ENCODE assay signal across 8 mouse cellular contexts in genomic region chr6:56908912-56909311, GRCm38 (mm10). TPM values are rescaled to one million over a fixed set of nuclear protein-coding genes. Genes with fewer than 3 reads are reported as not detected.
DNase-seq lines count a peak whose midpoint lies in the region; ATAC-seq and TF ChIP-seq lines count a peak whose summit lies in the region.

No protein-coding gene starts in this region.

- no peak overlapping the region for H3K27ac ChIP-seq in ES-E14 (ENCODE audit: insufficient read depth, low read depth, low read length, poor library complexity, severe bottlenecking)
- H3K27ac ChIP-seq in heart, embryonic 16.5 days (ENCODE audit: low read length), result no peak overlapping the region
- H3K27ac ChIP-seq in spleen, adult 2 months (ENCODE audit: insufficient read depth, low read length), result no peak overlapping the region

- no peak overlapping the region for H3K4me3 ChIP-seq in ES-E14 (ENCODE audit: insufficient read depth in 1 of 2, low read depth in 1 of 2, low read length in 2 of 2, poor library complexity in 1 of 2, severe bottlenecking in 1 of 2)
- H3K4me3 ChIP-seq in heart, embryonic 16.5 days (ENCODE audit: low read length), result no peak overlapping the region
- H3K4me3 ChIP-seq in spleen, adult 2 months (ENCODE audit: extremely low read depth, insufficient read depth, insufficient read length), result no peak overlapping the region

- 4% methylated on average over 4 of the region's 4 CpGs for WGBS in heart, embryonic 16.5 days
- 20% methylated on average over 4 of the region's 4 CpGs for WGBS in spleen, adult 2 months

- no peak for DNase-seq in frontal cortex, postnatal 25 days (ENCODE audit: low spot score in 2 of 2)
- peak; percentile 25 for DNase-seq in ES-E14 (ENCODE audit: low read depth, low spot score)
- peak; percentile 68 for DNase-seq in embryo, embryonic 10.5 days (ENCODE audit: low spot score)
- DNase-seq in layer of hippocampus, postnatal 14 days (ENCODE audit: low spot score in 2 of 2), result peak; percentile 21 to 71
- peak; percentile 76 for DNase-seq in lung, postnatal 14 days
- peak; percentile 31 to 65 for DNase-seq in spleen, adult 2 months (ENCODE audit: low read depth in 1 of 2, low spot score in 2 of 2)

- ATAC-seq in frontal cortex, adult (ENCODE audit: low TSS enrichment), result peak; percentile 61
- 0 out of 2 replicates have a peak, but pooled peaks have one; percentile 52 for ATAC-seq in heart, embryonic 16.5 days (replicated peaks; ENCODE audit: extremely low read depth, insufficient read depth, low FRiP score)

- no peak overlapping the region for H3K4me2 ChIP-seq in heart, embryonic 16.5 days (ENCODE audit: low read depth, low read length)

- H3K9ac ChIP-seq in ES-E14 (ENCODE audit: insufficient read depth, low read depth, low read length, poor library complexity, severe bottlenecking), result no peak overlapping the region
- no peak overlapping the region for H3K9ac ChIP-seq in heart, embryonic 16.5 days (ENCODE audit: low read length)

- H3K27me3 ChIP-seq in heart, embryonic 16.5 days (ENCODE audit: control insufficient read depth, insufficient read depth, low read length), result no peaks in the 10 kb centered on the region
- no peaks in the 10 kb centered on the region for H3K27me3 ChIP-seq in spleen, adult 2 months (ENCODE audit: control insufficient read depth, insufficient read depth, low read length)

- H3K4me1 ChIP-seq in ES-E14 (ENCODE audit: control insufficient read depth in 2 of 2, insufficient read depth in 2 of 2, low read length in 2 of 2, poor library complexity in 1 of 2), result no peaks in the 10 kb centered on the region
- H3K4me1 ChIP-seq in heart, embryonic 16.5 days (ENCODE audit: control insufficient read depth, insufficient read depth, low read length), result peaks cover 16% of the 10 kb centered on the region
- no peaks in the 10 kb centered on the region for H3K4me1 ChIP-seq in spleen, adult 2 months (ENCODE audit: control insufficient read depth, insufficient read depth, insufficient read length)

- peak; percentile 81; the same call in 1 of the 2 replicates for TF ChIP-seq CTCF in spleen, adult 2 months (IDR thresholded peaks at IDR 0.05; ENCODE audit: extremely low read depth, insufficient read depth, insufficient read length, insufficient replicate concordance)

- no peak for TF ChIP-seq POLR2A in spleen, adult 2 months (IDR thresholded peaks at IDR 0.05; ENCODE audit: low read depth, low read length)

- H3K9me3 ChIP-seq in ES-E14 (ENCODE audit: control insufficient read depth, insufficient read depth, low read depth, low read length), result no peaks in the 10 kb centered on the region
- no peaks in the 10 kb centered on the region for H3K9me3 ChIP-seq in heart, embryonic 16.5 days (replicated peaks; ENCODE audit: control insufficient read depth, low read length)

- in situ Hi-C loops in ES-E14 (cut with MboI; ENCODE audit: low sequenced_read_pairs in 2 of 2, unreplicated experiment in 2 of 2), result loop anchor here in 1 of 2 experiments (10.0 kb wide), 1 partner anchor 104 kb away; no protein-coding TSS in a partner anchor

- H3K36me3 ChIP-seq in ES-E14 (ENCODE audit: control insufficient read depth, insufficient read depth, low read length, poor library complexity, severe bottlenecking), result no peaks in the 10 kb centered on the region
- H3K36me3 ChIP-seq in heart, embryonic 16.5 days (ENCODE audit: control insufficient read depth, insufficient read depth), result no peaks in the 10 kb centered on the region
- H3K36me3 ChIP-seq in spleen, adult 2 months (ENCODE audit: control insufficient read depth, insufficient read depth, low read length), result no peaks in the 10 kb centered on the region

TF ChIP-seq in ES-E14, 5 proteins besides CTCF, POLR2A, EP300 and RAD21:
- TF ChIP-seq CHD2 (IDR thresholded peaks at IDR 0.05; ENCODE audit: low read depth, low read length) (no peak), ZC3H11A (IDR thresholded peaks at IDR 0.05; ENCODE audit: borderline replicate concordance, low read depth, low read length) (no peak), HCFC1 (IDR thresholded peaks at IDR 0.05; ENCODE audit: borderline replicate concordance, insufficient read depth, low read length) (no peak), MAFK (IDR thresholded peaks at IDR 0.05; ENCODE audit: insufficient read depth, low read depth, low read length) (no peak), ZNF384 (IDR thresholded peaks at IDR 0.05; ENCODE audit: low read depth, low read length) (no peak)

RNA-seq across cellular contexts. Expression of gene Nt5c3, which starts 14.8 kb away (rescaled TPM):
- total RNA-seq in ES-E14 (2012; rRNA removed), result 15.6 and 17.7 TPM in 2 replicates
- polyA plus RNA-seq in heart, embryonic 16.5 days (2015; fragmentation: Nextera tagmentation; extraction: Ambion mirVana), result 70.6 and 77.0 TPM in 2 replicates
- 10 to 100 TPM; 43.0 to 43.5 TPM for total RNA-seq in layer of hippocampus, postnatal 14 days (2021)
- polyA plus RNA-seq in spleen, adult 2 months (2012; rRNA removed), result 7.8 and 10.4 TPM in 2 replicates

RNA-seq across cellular contexts. Expression of gene Vmn1r4, which starts 14.9 kb away (rescaled TPM):
- 0.36 TPM in 1 of 2 replicates, not detected in the other for total RNA-seq in ES-E14 (2012; rRNA removed)
- 0.16 TPM in 2 replicates for polyA plus RNA-seq in heart, embryonic 16.5 days (2015; fragmentation: Nextera tagmentation; extraction: Ambion mirVana)
- under 1 TPM; 0.21 to 0.31 TPM for total RNA-seq in layer of hippocampus, postnatal 14 days (2021)
- 0.05 TPM in 1 of 2 replicates, not detected in the other for polyA plus RNA-seq in spleen, adult 2 months (2012; rRNA removed)

Comparison
In these comparisons a context has a peak if more than half of its experiments do, and no peak if none do; other contexts are left out.
1. DNase-seq: peak in ES-E14 (single experiment), embryo, embryonic 10.5 days (single experiment), layer of hippocampus, postnatal 14 days (2 of 2), lung, postnatal 14 days (single experiment) and spleen, adult 2 months (2 of 2); none in frontal cortex, postnatal 25 days (0 of 2).